Mouse (Mus musculus) MEL (cell line): ENCODE measurements around the gene Adap1. TPM values are rescaled to one million over a fixed set of nuclear protein-coding genes. Genes with fewer than 3 reads are reported as not detected.

Experiments
- DNase-seq: peaks from one replicate; pipeline ENCODE4 v3.0.0; 2011; ENCODE audit warnings: low read depth, low spot score
- H3K27ac ChIP-seq: 2 replicates; pipeline ENCODE4 v1.5.1; 2012; ENCODE audit warnings: low read depth, mild to moderate bottlenecking, control low read depth, low read length, moderate library complexity; ENCODE audit not compliant: control insufficient read depth
- H3K27me3 ChIP-seq, 2 experiments: fragments of 150-350 bp in 1 of 2; sonication (generic) in 1 of 2; 2 replicates each; pipeline ENCODE4 v1.6.1; 2012; ENCODE audit warnings: low read length in 2 of 2, mild to moderate bottlenecking in 2 of 2, improper control_type of control experiment in 1 of 2, moderate library complexity in 1 of 2; ENCODE audit not compliant: insufficient read depth in 2 of 2, control insufficient read depth in 1 of 2
- H3K36me3 ChIP-seq, 2 experiments: 2 replicates each; pipeline ENCODE4 v1.6.1; 2012 to 2014; ENCODE audit warnings: low read length in 2 of 2, improper control_type of control experiment in 1 of 2, inconsistent platforms in 1 of 2, mild to moderate bottlenecking in 1 of 2; ENCODE audit not compliant: insufficient read depth in 2 of 2, control insufficient read depth in 1 of 2
- H3K4me1 ChIP-seq, 2 experiments: fragments of 150-350 bp in 1 of 2; sonication (generic) in 1 of 2; 2 replicates each; pipeline ENCODE4 v1.6.1; 2012; ENCODE audit warnings: low read length in 2 of 2, improper control_type of control experiment in 1 of 2, mild to moderate bottlenecking in 1 of 2; ENCODE audit not compliant: insufficient read depth in 2 of 2, control insufficient read depth in 1 of 2
- H3K4me3 ChIP-seq, 2 experiments: fragments of 150-350 bp in 1 of 2; sonication (generic) in 1 of 2; 2 replicates each; pipeline ENCODE4 v1.5.1; 2012; ENCODE audit warnings: low read depth in 2 of 2, low read length in 2 of 2, mild to moderate bottlenecking in 2 of 2, moderate library complexity in 2 of 2, control low read depth in 1 of 2, improper control_type of control experiment in 1 of 2; ENCODE audit not compliant: control insufficient read depth in 1 of 2, insufficient read depth in 1 of 2
- H3K79me2 ChIP-seq: 2 replicates; pipeline ENCODE4 v1.6.1; 2012; ENCODE audit warnings: mild to moderate bottlenecking, low read length, moderate library complexity; ENCODE audit not compliant: control insufficient read depth, poor library complexity, insufficient read depth
- H3K9ac ChIP-seq: 2 replicates; pipeline ENCODE4 v1.6.1; 2012; ENCODE audit warnings: low read depth, mild to moderate bottlenecking, control low read depth, low read length, moderate library complexity; ENCODE audit not compliant: control insufficient read depth, poor library complexity, severe bottlenecking
- H3K9me3 ChIP-seq: fragments of 150-350 bp; sonication (generic); replicated peaks from 2 replicates; pipeline ENCODE4 v1.6.1; 2012; ENCODE audit warnings: mild to moderate bottlenecking, low read length, improper control_type of control experiment, moderate library complexity; ENCODE audit not compliant: insufficient read depth
- CTCF ChIP-seq, 3 experiments: IDR thresholded peaks in 2 of 3; conservative IDR thresholded peaks in 1 of 3; 2 replicates each; pipeline ENCODE4 v1.5.1; 2011 to 2012; ENCODE audit warnings: low read length in 3 of 3, low read depth in 2 of 3, mild to moderate bottlenecking in 2 of 3, improper control_type of control experiment in 1 of 3, inconsistent platforms in 1 of 3, mixed read lengths in 1 of 3, moderate library complexity in 1 of 3; ENCODE audit not compliant: control insufficient read depth in 1 of 3, insufficient read depth in 1 of 3, poor library complexity in 1 of 3, severe bottlenecking in 1 of 3
- GABPA ChIP-seq: IDR thresholded peaks from 2 replicates; pipeline ENCODE4 v1.6.1; 2012; ENCODE audit warnings: low read depth, mild to moderate bottlenecking, inconsistent platforms, low read length, improper control_type of control experiment, moderate library complexity
- GATA1 ChIP-seq: IDR thresholded peaks from 2 replicates; pipeline ENCODE4 v1.6.1; 2011; ENCODE audit warnings: low read depth, low read length, improper control_type of control experiment
- KAT2A ChIP-seq: conservative IDR thresholded peaks from 2 replicates; pipeline ENCODE4 v1.6.1; 2012; ENCODE audit warnings: low read depth, low read length, improper control_type of control experiment, inconsistent platforms
- MAZ ChIP-seq: IDR thresholded peaks from 2 replicates; pipeline ENCODE4 v1.6.1; 2012; ENCODE audit warnings: low read depth, mild to moderate bottlenecking, inconsistent platforms, low read length, improper control_type of control experiment
- MEF2A ChIP-seq: IDR thresholded peaks from 2 replicates; pipeline ENCODE4 v1.6.1; 2014; ENCODE audit warnings: low read depth, mild to moderate bottlenecking, inconsistent platforms, low read length, improper control_type of control experiment; ENCODE audit not compliant: poor library complexity, insufficient replicate concordance, severe bottlenecking; ENCODE audit errors: extremely low read depth
- MYB ChIP-seq: IDR thresholded peaks from 2 replicates; pipeline ENCODE4 v1.6.1; 2011; ENCODE audit warnings: mild to moderate bottlenecking, low read depth, low read length, improper control_type of control experiment
- NELFE ChIP-seq: IDR thresholded peaks from 2 replicates; pipeline ENCODE4 v1.6.1; 2011; ENCODE audit warnings: low read depth, low read length, improper control_type of control experiment
- NRF1 ChIP-seq: IDR thresholded peaks from 2 replicates; pipeline ENCODE4 v1.6.1; 2014; ENCODE audit warnings: low read depth, mild to moderate bottlenecking, inconsistent platforms, low read length, improper control_type of control experiment, moderate library complexity; ENCODE audit not compliant: poor library complexity, insufficient read depth, severe bottlenecking
- POLR2AphosphoS5 ChIP-seq: IDR thresholded peaks from 2 replicates; pipeline ENCODE4 v1.6.1; 2012; ENCODE audit warnings: low read depth, borderline replicate concordance, mild to moderate bottlenecking, inconsistent platforms, low read length, moderate library complexity, mixed read lengths
- RAD21 ChIP-seq: IDR thresholded peaks from 2 replicates; pipeline ENCODE4 v1.6.1; 2011; ENCODE audit warnings: mild to moderate bottlenecking, low read depth, low read length, improper control_type of control experiment
- SIN3A ChIP-seq: IDR thresholded peaks from 2 replicates; pipeline ENCODE4 v1.6.1; 2012; ENCODE audit warnings: low read length, improper control_type of control experiment, inconsistent platforms
- SMC3 ChIP-seq: IDR thresholded peaks from 2 replicates; pipeline ENCODE4 v1.6.1; 2011; ENCODE audit warnings: low read depth, low read length, improper control_type of control experiment
- TAL1 ChIP-seq: IDR thresholded peaks from 2 replicates; pipeline ENCODE4 v1.6.1; 2012; ENCODE audit warnings: mild to moderate bottlenecking, inconsistent platforms, low read length, moderate library complexity, mixed read lengths
- TCF12 ChIP-seq: IDR thresholded peaks from 2 replicates; pipeline ENCODE4 v1.6.1; 2014; ENCODE audit warnings: low read depth, mild to moderate bottlenecking, inconsistent platforms, low read length, improper control_type of control experiment, moderate library complexity
- ZC3H11A ChIP-seq: IDR thresholded peaks from 2 replicates; pipeline ENCODE4 v1.6.1; 2012; ENCODE audit warnings: low read depth, mild to moderate bottlenecking, inconsistent platforms, low read length, improper control_type of control experiment
- ZNF384 ChIP-seq: IDR thresholded peaks from 2 replicates; pipeline ENCODE4 v1.6.1; 2012; ENCODE audit warnings: low read depth, mild to moderate bottlenecking, inconsistent platforms, low read length, improper control_type of control experiment
- polyA plus RNA-seq, 2 experiments: library from polyadenylated mRNA; stranded (reverse) in 1 of 2; unstranded in 1 of 2; fragments of >175 nt in 1 of 2; fragments of >200 nt in 1 of 2; gene quantifications; 2 replicates each; pipeline versions ENCODE4 v1.2.1 to v1.2.4; 2012; ENCODE audit warnings: low replicate concordance in 2 of 2, low read depth in 1 of 2; ENCODE audit not compliant: insufficient read length in 2 of 2, insufficient read depth in 1 of 2, missing spikeins in 1 of 2
- total RNA-seq: library from RNA; depleted of rRNA; stranded (reverse); fragments of 300-350 nt; gene quantifications from 2 replicates; pipeline ENCODE4 v1.2.3, GENCODE M21; 2012

Gene Adap1
- total and polyA plus RNA-seq, 3 experiments = 52.9 to 59.8 TPM; not detected in 1

- Histone ChIP-seq H3K36me3 (no peaks in the 10 kb centered on the region; a peak in 1 of 4 replicates), H3K79me2 (no peaks in the 10 kb centered on the region), H3K9me3 (no peaks in the 10 kb centered on the region), H3K4me3 (no peak overlapping the region), H3K9ac (no peak overlapping the region), H3K27ac (no peak overlapping the region), H3K4me1 (no peaks in the 10 kb centered on the region), H3K27me3 (no peaks in the 10 kb centered on the region)
- no peak for TF ChIP-seq NRF1
- peak; percentile 50; the same call in 1 of the 2 replicates for TF ChIP-seq MAZ
- TF ChIP-seq SMC3 = peak; percentile 93
- TF ChIP-seq ZC3H11A = peak; percentile 96
- TF ChIP-seq SIN3A = peak; percentile 49; the same call in 1 of the 2 replicates
- peak; percentile 93 to 99 (median 98) for TF ChIP-seq CTCF (IDR thresholded peaks at IDR 0.05 in 2 of 3, conservative IDR thresholded peaks at IDR 0.05 in 1 of 3; ENCODE audit: control insufficient read depth in 1 of 3, insufficient read depth in 1 of 3, low read depth in 2 of 3, low read length in 3 of 3, poor library complexity in 1 of 3, severe bottlenecking in 1 of 3)
- peak; percentile 98 for TF ChIP-seq RAD21
- no peak for TF ChIP-seq TCF12
- DNase-seq = peak; percentile 72
Measured at GRCm38 (mm10) chr5:139364260-139364910, 39.0 kb upstream of the Adap1 start.

- Histone ChIP-seq H3K4me1 (no peaks in the 10 kb centered on the region), H3K27me3 (no peaks in the 10 kb centered on the region), H3K36me3 (no peaks in the 10 kb centered on the region; a peak in 1 of 4 replicates), H3K27ac (no peak overlapping the region), H3K9me3 (no peaks in the 10 kb centered on the region), H3K4me3 (no peak overlapping the region), H3K79me2 (no peaks in the 10 kb centered on the region), H3K9ac (no peak overlapping the region)
- DNase-seq = no peak
- no peak for TF ChIP-seq TAL1
- no peak for TF ChIP-seq KAT2A
- TF ChIP-seq GATA1 = no peak
Measured at GRCm38 (mm10) chr5:139363858-139364257, 38.4 kb upstream of the Adap1 start.

GRCm38 (mm10) chr5:139359244-139359643 lies 33.8 kb upstream of the Adap1 start:
- no peaks in the 10 kb centered on the region for H3K27me3 ChIP-seq
- no peak overlapping the region for H3K4me3 ChIP-seq
- DNase-seq = no peak
- H3K79me2 ChIP-seq = no peaks in the 10 kb centered on the region
- H3K9me3 ChIP-seq = no peaks in the 10 kb centered on the region
- no peak overlapping the region for H3K27ac ChIP-seq
- no peaks in the 10 kb centered on the region for H3K4me1 ChIP-seq
- TF ChIP-seq SIN3A = no peak
- TF ChIP-seq NELFE = no peak
- TF ChIP-seq SMC3 = no peak
- no peak for TF ChIP-seq GABPA
- TF ChIP-seq TCF12 = no peak
- TF ChIP-seq MYB = no peak
- no peak for TF ChIP-seq KAT2A
- no peak for TF ChIP-seq MEF2A
- TF ChIP-seq POLR2AphosphoS5 = no peak
- TF ChIP-seq ZNF384 = no peak
- no peak overlapping the region for H3K9ac ChIP-seq
- no peaks in the 10 kb centered on the region for H3K36me3 ChIP-seq
